Mouse (Mus musculus): ENCODE results near the gene Cpeb1.

Gene Cpeb1

DNA sequence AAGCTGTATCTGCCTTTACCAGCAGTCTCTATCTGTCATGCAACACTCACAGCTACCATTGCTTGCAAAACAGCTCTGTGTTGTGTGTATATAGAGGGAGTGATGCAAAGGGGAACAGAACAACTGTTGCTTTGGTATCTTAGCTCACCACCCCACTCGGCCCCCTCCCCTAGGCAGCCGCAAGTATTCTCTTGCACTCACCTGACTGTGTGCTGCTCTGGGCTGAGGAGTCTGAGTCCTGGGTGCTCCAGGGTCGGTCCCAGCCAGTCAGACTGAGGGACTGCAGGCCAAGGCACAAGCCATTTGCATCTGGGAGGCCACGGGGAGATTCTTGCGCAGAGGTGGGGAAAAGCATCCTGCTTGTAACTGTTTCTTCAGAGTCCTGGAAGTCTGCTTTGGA, 83.5 kb downstream of the Cpeb1 start:
- CTCF ChIA-PET, result no interaction called here

GRCm38 (mm10) chr7:81369724-81370123, 85.5 kb downstream of the Cpeb1 start:
- CTCF ChIA-PET, result no interaction called here

DNA sequence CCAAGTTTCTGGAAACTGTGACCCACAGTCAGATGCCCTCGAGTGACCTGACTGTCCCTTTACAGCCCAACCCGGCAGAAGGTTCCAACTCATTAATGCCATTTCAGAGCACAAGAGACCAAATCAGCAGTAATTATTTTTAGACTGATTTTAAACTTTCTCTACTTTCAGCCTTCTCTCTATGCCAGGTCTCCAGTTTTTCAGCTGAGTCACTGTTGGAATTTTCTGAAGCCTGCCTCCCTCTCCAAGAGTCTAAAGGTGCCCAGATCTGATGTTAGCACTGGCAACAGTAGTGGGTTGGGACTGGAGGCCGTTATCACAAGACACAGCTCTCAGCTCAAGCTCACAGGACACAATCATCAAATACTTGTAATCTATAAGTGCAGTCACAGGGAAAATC, 87.3 kb downstream of the Cpeb1 start:
- CTCF ChIA-PET, result no interaction called here

DNA sequence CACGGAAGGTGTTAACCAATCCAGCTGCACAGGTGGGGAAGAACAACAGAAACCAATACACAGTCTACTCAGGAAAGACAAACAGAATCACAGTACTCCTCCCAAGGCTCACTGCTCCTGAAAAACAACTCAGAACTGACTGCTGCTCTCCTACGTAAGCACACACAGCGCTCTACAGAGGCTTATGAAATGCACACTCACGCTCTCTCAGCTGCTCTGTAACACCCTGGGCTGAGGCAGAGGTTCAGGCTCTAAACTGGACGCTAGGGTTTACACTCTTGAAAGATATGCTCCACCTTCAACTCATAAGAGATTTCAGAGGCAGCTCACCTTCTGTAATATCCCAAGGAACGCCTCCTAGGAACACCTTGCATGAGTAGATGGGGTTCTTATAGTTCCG, 98.3 kb downstream of the Cpeb1 start:
- CTCF ChIA-PET, result no interaction called here

GRCm38 (mm10) chr7:81356360-81356759, 98.9 kb downstream of the Cpeb1 start:
- CTCF ChIA-PET, result no interaction called here

- CTCF ChIA-PET, result no interaction called here
Measured at GRCm38 (mm10) chr7:81355746-81356145, 99.5 kb downstream of the Cpeb1 start.

GRCm38 (mm10) chr7:81351826-81352225, 103.4 kb downstream of the Cpeb1 start:
- CTCF ChIA-PET, result no interaction called here

DNA sequence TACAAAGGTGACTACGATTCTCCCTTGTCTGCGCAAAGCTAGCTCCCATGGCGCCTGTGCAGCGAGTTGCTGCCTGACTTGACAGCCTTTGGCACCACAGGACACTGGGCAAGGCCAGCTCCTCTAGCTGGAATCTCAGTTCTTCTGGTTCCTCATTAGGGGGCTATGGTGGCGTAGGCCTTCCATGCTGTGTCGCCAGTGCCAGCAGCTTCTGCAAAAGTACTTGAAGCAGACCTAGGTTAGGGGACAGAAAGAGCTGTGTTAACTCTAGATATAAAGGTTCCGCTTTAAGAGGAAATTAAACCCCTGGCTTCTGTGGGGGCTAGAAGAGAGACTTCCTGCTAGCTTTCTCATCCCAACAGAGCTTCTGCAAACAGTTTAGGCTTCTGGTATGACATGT, 107.1 kb downstream of the Cpeb1 start:
- CTCF ChIA-PET, result no interaction called here

DNA sequence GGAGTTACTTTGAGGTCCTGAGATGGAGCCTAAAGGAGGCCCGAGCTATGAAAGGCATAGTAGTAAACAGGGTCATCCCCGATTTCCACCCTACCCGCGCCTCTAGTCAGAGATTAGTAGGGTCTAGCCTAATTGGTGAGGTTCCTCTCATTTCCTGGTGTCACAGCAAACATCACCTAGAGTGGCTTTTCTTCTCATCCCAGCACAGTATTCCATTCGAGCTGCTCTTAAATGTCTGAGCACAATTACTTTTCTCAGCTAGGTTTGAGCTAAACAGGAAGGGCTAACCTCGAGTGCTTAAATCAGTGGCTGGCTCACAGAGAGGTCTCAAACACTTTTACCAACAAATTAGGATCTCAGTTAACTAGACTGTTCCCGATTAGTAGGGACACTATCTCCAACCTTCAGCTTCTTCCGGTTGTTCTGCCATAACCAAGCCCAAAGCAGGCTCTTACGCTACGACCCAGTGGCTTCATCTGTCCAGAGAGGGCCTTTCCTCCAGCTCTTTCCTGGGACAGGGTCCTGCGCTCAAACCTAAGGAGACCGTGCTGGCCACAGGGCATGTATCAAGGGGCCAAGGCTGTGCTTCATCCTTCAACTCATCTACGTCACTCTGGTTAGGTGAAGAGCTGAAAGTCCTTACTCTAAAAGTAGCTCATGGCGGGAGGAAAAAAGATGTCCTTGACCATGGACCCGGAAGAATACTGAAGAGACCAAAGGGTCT, 109.7 kb downstream of the Cpeb1 start:
- CTCF ChIA-PET, result no interaction called here

- CTCF ChIA-PET, result no interaction called here
Measured at GRCm38 (mm10) chr7:81344544-81345446, 110.5 kb downstream of the Cpeb1 start, which contains the start of gene Rps17. Rps17 (minus strand) TSS chr7:81345254.

- CTCF ChIA-PET, result interaction anchor here (1.1 kb wide), 1 partner anchor 182 kb away, joined by 3 read pairs; no protein-coding TSS in a partner anchor
Measured at GRCm38 (mm10) chr7:81343831-81344230, 111.4 kb downstream of the Cpeb1 start.

DNA sequence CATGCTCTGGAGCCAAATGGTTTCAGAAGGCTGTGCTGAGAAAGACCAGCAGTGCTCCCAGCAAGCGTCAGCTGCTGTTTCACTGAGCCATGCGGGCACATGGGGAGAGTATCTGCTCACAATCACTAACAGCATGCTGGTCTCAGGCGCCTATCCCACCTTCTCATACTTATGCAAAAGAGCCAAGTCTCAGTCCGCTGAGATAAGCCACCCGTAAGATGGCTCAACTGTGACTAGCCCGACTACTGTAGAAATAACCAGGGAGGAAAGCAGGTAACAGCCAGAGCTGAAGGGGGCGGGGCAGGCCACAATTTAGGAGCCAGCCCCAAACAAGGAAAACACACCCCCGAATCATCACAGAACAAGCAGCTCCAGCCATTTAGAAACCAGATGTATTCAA, 111.9 kb downstream of the Cpeb1 start:
- CTCF ChIA-PET, result interaction anchor here (1.1 kb wide), 1 partner anchor 182 kb away, joined by 3 read pairs; no protein-coding TSS in a partner anchor

DNA sequence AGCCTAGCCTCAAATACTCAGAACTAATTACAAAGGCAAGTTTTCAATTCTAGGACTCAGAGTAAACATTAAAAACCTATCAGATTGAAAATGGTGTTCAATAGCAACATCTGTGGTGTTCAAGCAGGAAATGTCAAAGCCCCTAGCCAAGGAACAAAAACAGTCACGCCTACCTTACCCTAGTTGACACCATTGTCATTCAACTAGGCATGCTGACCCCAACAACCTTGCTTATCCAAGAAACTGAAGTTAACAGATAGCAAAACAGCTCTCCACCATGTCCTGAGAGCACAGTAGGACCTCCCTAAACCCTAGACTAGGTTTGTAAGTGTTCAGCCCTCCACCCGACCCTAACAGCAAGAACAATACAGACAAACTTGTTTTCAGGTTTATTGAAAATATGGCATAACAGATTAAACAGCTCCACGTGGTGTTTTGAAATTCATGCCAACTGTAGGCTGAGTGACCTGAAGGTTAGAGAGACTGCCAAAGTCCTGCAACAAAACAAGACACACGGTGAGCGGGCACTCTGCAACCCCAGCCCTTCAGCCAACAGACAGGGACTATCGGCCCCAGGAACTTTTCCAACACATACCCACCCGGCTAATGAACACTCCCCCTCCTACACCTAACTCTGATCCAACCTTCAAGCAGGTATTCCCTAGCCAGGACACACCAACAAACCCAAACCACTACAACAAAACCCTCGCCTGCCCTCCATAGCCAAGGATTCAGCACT, 112.7 kb downstream of the Cpeb1 start:
- CTCF ChIA-PET, result interaction anchor here (1.3 kb wide), 1 partner anchor 178 kb away, joined by 3 read pairs; no protein-coding TSS in a partner anchor

- CTCF ChIA-PET, result interaction anchor here (0.5 to 1.3 kb wide), 4 partner anchors 10 to 177 kb away, joined by 3 read pairs; no protein-coding TSS in a partner anchor
Measured at GRCm38 (mm10) chr7:81341563-81341962, 113.7 kb downstream of the Cpeb1 start.

DNA sequence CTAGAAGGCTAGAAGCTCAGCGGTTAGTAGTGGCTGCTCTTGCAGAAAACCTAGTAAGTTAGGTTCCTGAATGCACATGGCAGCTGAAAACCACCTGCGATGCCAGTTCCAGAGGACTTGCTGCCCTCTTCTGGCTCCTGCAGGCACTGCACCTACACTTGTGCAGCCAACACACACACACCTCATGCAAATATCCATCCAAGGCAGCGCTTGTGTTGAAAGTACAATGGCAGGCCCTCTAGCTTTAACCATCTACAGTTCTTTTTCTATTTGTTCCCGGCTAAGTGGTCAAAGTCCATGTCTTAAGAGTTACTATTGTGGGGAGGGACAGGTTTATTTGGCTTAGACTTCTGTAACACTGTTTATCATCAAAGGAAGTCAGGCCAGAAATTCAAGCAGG, 115.5 kb downstream of the Cpeb1 start:
- CTCF ChIA-PET, result no interaction called here

DNA sequence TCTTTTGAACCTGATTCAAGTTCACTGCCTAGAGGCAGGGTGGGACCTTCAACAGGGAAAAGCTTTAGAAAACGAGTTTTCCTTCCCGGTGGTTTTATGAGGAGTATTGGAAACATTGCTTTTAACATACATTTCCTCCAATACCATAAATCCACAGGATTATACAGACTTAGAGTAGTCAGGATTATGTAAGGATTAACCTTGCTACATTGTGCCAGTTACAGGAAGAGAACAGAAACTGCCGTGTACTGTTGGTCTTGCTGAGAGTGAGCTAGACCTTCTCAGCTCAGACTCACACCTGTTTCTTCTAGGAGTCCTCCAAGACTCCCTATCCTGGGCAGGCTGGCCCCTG, 116.8 kb downstream of the Cpeb1 start:
- CTCF ChIA-PET, result interaction anchor here (0.6 kb wide), 1 partner anchor 8 kb away, joined by 3 read pairs; no protein-coding TSS in a partner anchor

DNA sequence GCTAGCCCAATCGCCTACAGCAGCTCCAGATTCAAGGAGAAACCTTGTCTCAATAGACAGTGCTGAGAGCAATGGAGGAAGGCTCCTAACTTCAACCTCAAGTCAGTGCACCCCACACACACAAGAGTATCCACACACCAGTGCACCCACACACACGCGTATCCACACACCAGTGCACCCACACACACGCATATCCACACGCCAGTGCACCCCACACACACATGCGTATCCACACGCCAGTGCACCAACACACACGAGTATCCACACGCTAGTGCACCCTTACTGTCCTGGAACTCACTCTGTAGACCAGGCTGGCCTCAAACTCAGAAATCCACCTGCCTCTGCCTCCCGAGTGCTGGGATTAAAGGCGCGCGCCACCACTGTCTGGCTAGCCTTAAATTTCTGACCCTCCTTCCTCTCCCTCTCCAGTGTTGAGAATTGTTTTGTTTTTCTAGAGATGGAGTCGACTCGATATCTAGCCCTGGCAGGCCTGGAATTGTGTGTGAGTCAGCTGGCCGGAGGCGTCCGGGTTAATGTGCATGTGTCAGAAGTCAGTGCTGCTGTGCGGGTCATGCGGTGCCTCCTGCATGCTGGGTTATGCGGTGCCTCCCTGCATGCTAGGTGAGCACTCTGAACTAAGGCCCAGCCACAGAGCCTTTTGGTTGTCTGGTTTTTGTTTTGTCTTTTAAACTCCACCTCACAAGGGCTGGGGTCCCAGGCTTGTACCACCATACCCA, 117.3 kb downstream of the Cpeb1 start:
- CTCF ChIA-PET, result interaction anchor here (0.6 kb wide), 1 partner anchor 8 kb away, joined by 3 read pairs; no protein-coding TSS in a partner anchor

GRCm38 (mm10) chr7:81336432-81336786, 118.9 kb downstream of the Cpeb1 start:
- CTCF ChIA-PET, result interaction anchor here (0.7 kb wide), 1 partner anchor 125 kb away, joined by 3 read pairs; no protein-coding TSS in a partner anchor

DNA sequence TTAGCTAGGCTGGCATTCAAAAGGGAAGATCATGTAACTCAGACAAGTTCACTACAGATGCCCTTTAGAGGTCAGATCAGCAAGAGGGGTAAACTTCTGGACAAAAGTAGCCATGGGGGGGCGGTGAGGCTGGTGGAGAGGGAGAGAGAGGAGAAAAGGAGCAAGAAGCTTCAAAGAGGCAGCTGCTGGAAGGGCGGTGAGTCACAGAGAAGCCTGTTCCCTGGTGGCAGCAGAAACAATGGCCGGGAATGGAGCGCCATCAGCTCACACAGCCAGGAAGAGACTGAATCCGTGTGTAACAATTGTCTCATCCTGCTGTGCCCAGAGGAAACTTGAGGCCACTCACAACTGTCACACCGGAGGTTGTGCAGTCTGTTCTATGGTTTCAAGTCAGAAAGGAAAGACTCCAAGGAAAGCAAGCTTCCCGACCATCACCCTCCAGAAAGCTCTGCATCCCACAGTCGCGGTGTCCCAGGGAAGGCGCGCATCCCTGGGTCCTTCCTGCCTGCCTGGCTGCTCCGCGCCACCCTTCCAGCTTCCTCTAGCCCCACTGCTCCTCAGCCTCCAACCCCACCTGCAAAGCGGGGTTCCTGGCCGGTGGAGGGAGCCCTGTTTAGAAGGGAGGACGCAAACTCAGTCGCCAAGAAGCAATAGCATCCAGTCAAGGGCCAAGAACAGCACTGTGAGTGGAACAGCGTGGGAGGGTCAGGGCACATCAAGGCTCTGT, 119.4 kb downstream of the Cpeb1 start:
- CTCF ChIA-PET, result interaction anchor here (0.7 kb wide), 1 partner anchor 124 kb away, joined by 3 read pairs; no protein-coding TSS in a partner anchor

- CTCF ChIA-PET, result interaction anchor here (0.7 kb wide), 1 partner anchor 10 kb away, joined by 3 read pairs; no protein-coding TSS in a partner anchor
Measured at GRCm38 (mm10) chr7:81331851-81332250, 123.4 kb downstream of the Cpeb1 start.

Data from spleen, embryonic (tissue).